Mouse (Mus musculus): ENCODE data around the gene Ddi1.
"Not testable (repeated sequence)": the region's sequence is repeated elsewhere in the genome, so short reads cannot be mapped to it uniquely, and the experiment has no call there.

Ddi1 gene

GRCm38 (mm10) chr9:6269796-6270280 lies at the start of gene Ddi1:
Ddi1 (minus strand) TSS chr9:6269846.
- DNase-seq (ENCODE audit: low read depth, low spot score), result no peak

GRCm38 (mm10) chr9:6317114-6317513 lies 47.5 kb upstream of the Ddi1 start:
- no peak for DNase-seq (ENCODE audit: low read depth, low spot score)

- no peak for DNase-seq (ENCODE audit: low read depth, low spot score)
Observed at GRCm38 (mm10) chr9:6305847-6306246, 36.2 kb upstream of the Ddi1 start.

- DNase-seq (ENCODE audit: low read depth, low spot score), result no peak
Observed at GRCm38 (mm10) chr9:6304590-6304989, 34.9 kb upstream of the Ddi1 start.

GRCm38 (mm10) chr9:6302050-6302449 lies 32.4 kb upstream of the Ddi1 start:
- no peak for DNase-seq (ENCODE audit: low read depth, low spot score)

GRCm38 (mm10) chr9:6298547-6298946 lies 28.9 kb upstream of the Ddi1 start:
- no peak for DNase-seq (ENCODE audit: low read depth, low spot score)

GRCm38 (mm10) chr9:6289211-6289696 lies 19.6 kb upstream of the Ddi1 start:
- no peak for DNase-seq (ENCODE audit: low read depth, low spot score)

- DNase-seq (ENCODE audit: low read depth, low spot score), result no peak
Observed at GRCm38 (mm10) chr9:6286770-6287169, 17.1 kb upstream of the Ddi1 start.

- no peak for DNase-seq (ENCODE audit: low read depth, low spot score)
Observed at GRCm38 (mm10) chr9:6277526-6277925, 7.9 kb upstream of the Ddi1 start.

- DNase-seq (ENCODE audit: low read depth, low spot score), result no peak
Observed at GRCm38 (mm10) chr9:6276395-6276794, 6.7 kb upstream of the Ddi1 start.

GRCm38 (mm10) chr9:6264820-6265219 lies 4.8 kb downstream of the Ddi1 start:
- no peak for DNase-seq (ENCODE audit: low read depth, low spot score)

- DNase-seq (ENCODE audit: low read depth, low spot score), result no peak
Observed at GRCm38 (mm10) chr9:6257072-6257471, 12.6 kb downstream of the Ddi1 start.

GRCm38 (mm10) chr9:6251990-6252389 lies 17.7 kb downstream of the Ddi1 start:
- no peak for DNase-seq (ENCODE audit: low read depth, low spot score)

GRCm38 (mm10) chr9:6250320-6250719 lies 19.3 kb downstream of the Ddi1 start:
- DNase-seq (ENCODE audit: low read depth, low spot score), result no peak

GRCm38 (mm10) chr9:6235982-6236381 lies 33.7 kb downstream of the Ddi1 start:
- not testable (repeated sequence) for DNase-seq (ENCODE audit: low read depth, low spot score)

GRCm38 (mm10) chr9:6217505-6217904 lies 52.1 kb downstream of the Ddi1 start:
- DNase-seq (ENCODE audit: low read depth, low spot score), result no peak

GRCm38 (mm10) chr9:6212862-6213261 lies 56.8 kb downstream of the Ddi1 start:
- no peak for DNase-seq (ENCODE audit: low read depth, low spot score)

All from CD4-positive, CD25-positive, alpha-beta regulatory T cell, adult 2 months (primary cell).